Mouse (Mus musculus) CH12.LX (cell line): ENCODE data around the gene Icam5. TPM values are rescaled to one million over a fixed set of nuclear protein-coding genes. Genes with fewer than 3 reads are reported as not detected.

Experiments
- DNase-seq: peaks from one replicate; pipeline ENCODE4 v3.0.0-alpha.2; 2013; ENCODE audit errors: extremely low read depth
- H3K27ac ChIP-seq: 2 replicates; pipeline ENCODE4 v1.5.1; 2012; ENCODE audit warnings: low read depth, mild to moderate bottlenecking, control low read depth, moderate library complexity; ENCODE audit not compliant: insufficient read depth
- H3K27me3 ChIP-seq: replicated peaks from 2 replicates; pipeline ENCODE3; 2012; ENCODE audit warnings: inconsistent platforms
- H3K36me3 ChIP-seq, 2 experiments: replicated peaks in 1 of 2; 2 replicates each; pipeline versions ENCODE3 to v1.6.1; 2012; ENCODE audit warnings: inconsistent platforms in 1 of 2, low read length in 1 of 2, mild to moderate bottlenecking in 1 of 2, mixed read lengths in 1 of 2, moderate library complexity in 1 of 2; ENCODE audit not compliant: control insufficient read depth in 1 of 2, insufficient read depth in 1 of 2
- H3K4me1 ChIP-seq, 2 experiments: 2 replicates each; pipeline ENCODE4 v1.6.1; 2012; ENCODE audit warnings: inconsistent platforms in 1 of 2, moderate library complexity in 1 of 2; ENCODE audit not compliant: insufficient read depth in 2 of 2, control insufficient read depth in 1 of 2
- H3K4me2 ChIP-seq: 2 replicates; pipeline ENCODE4 v1.6.1; 2012; ENCODE audit warnings: low read depth, mild to moderate bottlenecking, control low read depth; ENCODE audit not compliant: poor library complexity, insufficient read depth, severe bottlenecking
- H3K4me3 ChIP-seq, 3 experiments: fragments of 150-350 bp in 1 of 3; sonication (generic) in 1 of 3; replicated peaks in 1 of 3; 2 replicates each; pipeline versions ENCODE3 to v1.5.1; 2011 to 2012; ENCODE audit warnings: low read depth in 2 of 3, low read length in 2 of 3, mild to moderate bottlenecking in 2 of 3, moderate library complexity in 2 of 3, control low read depth in 1 of 3, improper control_type of control experiment in 1 of 3, inconsistent platforms in 1 of 3, mixed read lengths in 1 of 3; ENCODE audit not compliant: poor library complexity in 1 of 3
- H3K79me2 ChIP-seq: replicated peaks from 2 replicates; pipeline ENCODE4 v1.6.1; 2012; ENCODE audit warnings: mild to moderate bottlenecking, moderate library complexity; ENCODE audit not compliant: control insufficient read depth, poor library complexity, insufficient read depth, severe bottlenecking; ENCODE audit errors: extremely low read depth
- H3K9ac ChIP-seq: 2 replicates; pipeline ENCODE4 v1.6.1; 2012; ENCODE audit warnings: low read depth, mild to moderate bottlenecking, control low read depth, moderate library complexity; ENCODE audit not compliant: insufficient read depth
- H3K9me3 ChIP-seq: replicated peaks from 2 replicates; pipeline ENCODE3; 2012; ENCODE audit warnings: low read length, inconsistent platforms, mixed read lengths
- CHD1 ChIP-seq: IDR thresholded peaks from 2 replicates; pipeline ENCODE4 v1.6.1; 2012; ENCODE audit warnings: low read depth, low read length, improper control_type of control experiment, inconsistent platforms
- CHD2 ChIP-seq: IDR thresholded peaks from 2 replicates; pipeline ENCODE4 v1.6.1; 2011; ENCODE audit warnings: low read length, improper control_type of control experiment
- CTCF ChIP-seq, 2 experiments: IDR thresholded peaks in 1 of 2; conservative IDR thresholded peaks in 1 of 2; 2 replicates each; pipeline ENCODE4 v1.5.1; 2011 to 2012; ENCODE audit warnings: low read depth in 2 of 2, low read length in 2 of 2, improper control_type of control experiment in 1 of 2, inconsistent platforms in 1 of 2, mild to moderate bottlenecking in 1 of 2, moderate library complexity in 1 of 2
- E2F4 ChIP-seq: IDR thresholded peaks from 2 replicates; pipeline ENCODE4 v1.6.1; 2011; ENCODE audit warnings: low read depth, low read length, improper control_type of control experiment; ENCODE audit not compliant: insufficient replicate concordance
- EP300 ChIP-seq: IDR thresholded peaks from 2 replicates; pipeline ENCODE4 v1.6.1; 2011; ENCODE audit warnings: low read length, improper control_type of control experiment
- ETS1 ChIP-seq: conservative IDR thresholded peaks from 2 replicates; pipeline ENCODE4 v1.6.1; 2012; ENCODE audit warnings: low read depth, mild to moderate bottlenecking, inconsistent platforms, low read length, improper control_type of control experiment, moderate library complexity
- GABPA ChIP-seq: IDR thresholded peaks from 2 replicates; pipeline ENCODE4 v1.6.1; 2012; ENCODE audit warnings: low read depth, low read length, improper control_type of control experiment, inconsistent platforms; ENCODE audit not compliant: insufficient replicate concordance
- IRF4 ChIP-seq: IDR thresholded peaks from 2 replicates; pipeline ENCODE4 v1.6.1; 2014; ENCODE audit warnings: low read depth, mild to moderate bottlenecking, inconsistent platforms, low read length, improper control_type of control experiment
- JUN ChIP-seq: IDR thresholded peaks from 2 replicates; pipeline ENCODE4 v1.6.1; 2011; ENCODE audit warnings: low read depth, mild to moderate bottlenecking, low read length, improper control_type of control experiment, moderate library complexity; ENCODE audit not compliant: insufficient read depth
- MAFK ChIP-seq: IDR thresholded peaks from 2 replicates; pipeline ENCODE4 v1.6.1; 2011; ENCODE audit warnings: low read length, improper control_type of control experiment; ENCODE audit not compliant: insufficient replicate concordance
- MAX ChIP-seq: IDR thresholded peaks from 2 replicates; pipeline ENCODE4 v1.6.1; 2011; ENCODE audit warnings: low read length, improper control_type of control experiment
- MAZ ChIP-seq: IDR thresholded peaks from 2 replicates; pipeline ENCODE4 v1.6.1; 2012; ENCODE audit warnings: low read depth, mild to moderate bottlenecking, inconsistent platforms, low read length, improper control_type of control experiment, moderate library complexity
- MEF2A ChIP-seq: IDR thresholded peaks from 2 replicates; pipeline ENCODE4 v1.6.1; 2014; ENCODE audit warnings: low read depth, mild to moderate bottlenecking, inconsistent platforms, low read length, improper control_type of control experiment, borderline replicate concordance
- MXI1 ChIP-seq: IDR thresholded peaks from 2 replicates; pipeline ENCODE4 v1.6.1; 2011; ENCODE audit warnings: mild to moderate bottlenecking, low read depth, low read length, improper control_type of control experiment
- MYC ChIP-seq: IDR thresholded peaks from 2 replicates; pipeline ENCODE4 v1.6.1; 2011; ENCODE audit warnings: low read depth, mild to moderate bottlenecking, improper control_type of control experiment, low read length
- NELFE ChIP-seq: IDR thresholded peaks from 2 replicates; pipeline ENCODE4 v1.6.1; 2011; ENCODE audit warnings: low read depth, low read length, improper control_type of control experiment
- NRF1 ChIP-seq: IDR thresholded peaks from 2 replicates; pipeline ENCODE4 v1.6.1; 2014; ENCODE audit warnings: low read depth, mild to moderate bottlenecking, inconsistent platforms, low read length, improper control_type of control experiment, moderate library complexity
- PAX5 ChIP-seq: IDR thresholded peaks from 2 replicates; pipeline ENCODE4 v1.6.1; 2012; ENCODE audit warnings: low read length, inconsistent platforms, mixed read lengths
- POLR2AphosphoS2 ChIP-seq: IDR thresholded peaks from 2 replicates; pipeline ENCODE4 v1.6.1; 2011; ENCODE audit warnings: low read depth, low read length, improper control_type of control experiment
- RAD21 ChIP-seq: IDR thresholded peaks from 2 replicates; pipeline ENCODE4 v1.6.1; 2011; ENCODE audit warnings: low read depth, mild to moderate bottlenecking, low read length, improper control_type of control experiment, moderate library complexity
- RCOR1 ChIP-seq: conservative IDR thresholded peaks from 2 replicates; pipeline ENCODE4 v1.6.1; 2012; ENCODE audit warnings: low read depth, mild to moderate bottlenecking, inconsistent platforms, low read length, improper control_type of control experiment
- SMC3 ChIP-seq: IDR thresholded peaks from 2 replicates; pipeline ENCODE4 v1.6.1; 2011; ENCODE audit warnings: low read depth, low read length, improper control_type of control experiment
- TBP ChIP-seq: conservative IDR thresholded peaks from 2 replicates; pipeline ENCODE4 v1.6.1; 2011; ENCODE audit warnings: low read depth, low read length, improper control_type of control experiment
- TCF12 ChIP-seq: IDR thresholded peaks from 2 replicates; pipeline ENCODE4 v1.6.1; 2014; ENCODE audit warnings: low read depth, mild to moderate bottlenecking, inconsistent platforms, low read length, improper control_type of control experiment
- UBTF ChIP-seq: IDR thresholded peaks from 2 replicates; pipeline ENCODE4 v1.6.1; 2012; ENCODE audit warnings: low read depth, mild to moderate bottlenecking, inconsistent platforms, low read length, improper control_type of control experiment, moderate library complexity
- USF1 ChIP-seq: IDR thresholded peaks from 2 replicates; pipeline ENCODE4 v1.6.1; 2014; ENCODE audit warnings: low read depth, mild to moderate bottlenecking, inconsistent platforms, low read length, improper control_type of control experiment
- ZC3H11A ChIP-seq: IDR thresholded peaks from 2 replicates; pipeline ENCODE4 v1.6.1; 2012; ENCODE audit warnings: low read depth, mild to moderate bottlenecking, inconsistent platforms, low read length, improper control_type of control experiment
- ZKSCAN1 ChIP-seq: IDR thresholded peaks from 2 replicates; pipeline ENCODE4 v1.6.1; 2012; ENCODE audit warnings: low read depth, inconsistent platforms, low read length, improper control_type of control experiment, borderline replicate concordance
- ZMIZ1 ChIP-seq: IDR thresholded peaks from 2 replicates; pipeline ENCODE4 v1.6.1; 2012; ENCODE audit warnings: low read depth, mild to moderate bottlenecking, inconsistent platforms, low read length, improper control_type of control experiment
- ZNF384 ChIP-seq: IDR thresholded peaks from 2 replicates; pipeline ENCODE4 v1.6.1; 2012; ENCODE audit warnings: low read depth, low read length, improper control_type of control experiment, inconsistent platforms
- dilution Hi-C: fragments of 300-500 bp; cut with MboI; formaldehyde crosslinking; loops from 2 replicates; pipeline ENCODE4 v1.14.3; 2020; ENCODE audit warnings: low sequenced_read_pairs; ENCODE audit not compliant: extremely low pct_unique_long_range_greater_than_20kb, extremely low pct_ligation_motif_present
- in situ Hi-C: fragments of 300-500 bp; cut with MboI; formaldehyde crosslinking; loops from 3 replicates; pipeline ENCODE4 v1.14.3; 2019; ENCODE audit warnings: low sequenced_read_pairs, low pct_ligation_motif_present, low pct_unique_long_range_greater_than_20kb, mixed read lengths
- polyA plus RNA-seq: library from polyadenylated mRNA; unstranded; fragments of >175 nt; gene quantifications from 2 replicates; pipeline ENCODE4 v1.2.1, GENCODE M21; 2012; ENCODE audit warnings: low read depth; ENCODE audit not compliant: insufficient read length
- total RNA-seq, 2 experiments: library from RNA; depleted of rRNA; stranded (reverse); fragments of 300-350 nt in 1 of 2; fragments of >200 nt in 1 of 2; gene quantifications; 2 replicates each; pipeline ENCODE4 v1.2.3; 2012 to 2014

Gene Icam5
- total and polyA plus RNA-seq, 3 experiments: 0.89 to 4.9 (median 1.6) TPM

DNA sequence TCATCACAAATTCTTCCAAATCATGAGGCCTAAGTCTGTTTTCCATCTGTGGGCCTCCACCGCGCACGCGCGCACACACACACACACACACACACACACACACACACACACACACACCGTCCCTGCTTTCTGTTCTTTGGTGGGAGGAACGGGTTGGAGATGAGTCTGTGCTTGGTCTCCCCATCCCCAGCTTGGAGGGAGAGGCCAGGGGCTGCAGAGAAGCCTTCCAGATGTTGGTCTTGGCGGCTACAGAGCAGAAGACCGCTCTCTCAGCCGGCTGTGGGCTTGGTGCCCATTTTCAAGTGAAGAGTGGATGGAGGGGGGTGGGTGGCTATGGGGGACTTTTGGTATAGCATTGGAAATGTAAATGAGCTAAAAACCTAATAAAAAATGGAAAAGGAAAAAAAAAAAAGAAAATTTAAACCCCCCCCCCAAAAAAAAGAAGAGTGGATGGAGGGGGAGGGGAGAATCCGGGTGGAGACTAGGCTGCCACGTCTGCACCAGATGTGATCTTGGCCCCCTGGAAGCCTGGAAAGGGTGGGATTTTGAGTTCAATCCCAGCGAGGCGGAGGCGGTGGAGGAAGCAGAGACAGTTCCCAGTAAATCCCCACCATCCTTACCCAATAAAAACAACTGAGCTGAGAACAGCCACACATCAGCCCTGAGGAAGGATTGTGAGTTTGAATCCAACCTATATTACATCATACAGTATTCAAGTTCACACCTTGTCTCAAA lies 44.8 kb upstream of the Icam5 start:
- Histone ChIP-seq H3K79me2 (no peaks in the 10 kb centered on the region), H3K9ac (no peak overlapping the region), H3K4me3 (no peak overlapping the region), H3K9me3 (no peaks in the 10 kb centered on the region), H3K27me3 (peaks cover 2% of the 10 kb centered on the region), H3K4me2 (no peak overlapping the region), H3K36me3 (no peaks in the 10 kb centered on the region), H3K27ac (no peak overlapping the region), H3K4me1 (peaks cover 11 to 43% of the 10 kb centered on the region in 2 experiments; a peak in 3 of 4 replicates)
- no peak for TF ChIP-seq GABPA
- TF ChIP-seq POLR2AphosphoS2: no peak
- TF ChIP-seq UBTF: no peak
- TF ChIP-seq MEF2A: no peak
- no peak for TF ChIP-seq RCOR1
- TF ChIP-seq ZC3H11A: no peak
- TF ChIP-seq NELFE: no peak
- TF ChIP-seq IRF4: no peak
- TF ChIP-seq MYC: no peak
- TF ChIP-seq ZKSCAN1: no peak
- no peak for TF ChIP-seq TCF12
- in situ Hi-C loops: no loop called here
- no peak for DNase-seq
- dilution Hi-C loops: no loop called here

- DNase-seq: peak; percentile 71
- Histone ChIP-seq H3K4me2 (peak overlapping the region; percentile 11; the same call in 1 of the 2 replicates), H3K27me3 (no peaks in the 10 kb centered on the region), H3K36me3 (no peaks in the 10 kb centered on the region), H3K27ac (no peak overlapping the region), H3K9ac (no peak overlapping the region), H3K4me3 (no peak overlapping the region), H3K4me1 (peaks cover 11 to 42% of the 10 kb centered on the region in 2 experiments; a peak in 3 of 4 replicates), H3K9me3 (no peaks in the 10 kb centered on the region), H3K79me2 (no peaks in the 10 kb centered on the region)
- in situ Hi-C loops: no loop called here
- dilution Hi-C loops: no loop called here
- no peak for TF ChIP-seq NELFE
- TF ChIP-seq USF1: no peak
- peak; percentile 54; the same call in 1 of the 2 replicates for TF ChIP-seq ETS1
- peak; percentile 73 for TF ChIP-seq CHD2
- no peak for TF ChIP-seq TBP
- TF ChIP-seq ZMIZ1: no peak
- TF ChIP-seq EP300: peak; percentile 76
- TF ChIP-seq CTCF (conservative IDR thresholded peaks at IDR 0.05 in 1 of 2, IDR thresholded peaks at IDR 0.05 in 1 of 2; ENCODE audit: low read depth in 2 of 2, low read length in 2 of 2): no peak
- no peak for TF ChIP-seq E2F4
- no peak for TF ChIP-seq ZKSCAN1
- no peak for TF ChIP-seq RAD21
- no peak for TF ChIP-seq SMC3
- 0 out of 2 replicates have a peak, but pooled peaks have one; percentile 47 for TF ChIP-seq MYC
- TF ChIP-seq PAX5: no peak
- 0 out of 2 replicates have a peak, but pooled peaks have one; percentile 12 for TF ChIP-seq IRF4
- peak; percentile 68 for TF ChIP-seq MAFK
- no peak for TF ChIP-seq MXI1
- no peak for TF ChIP-seq MAX
- no peak for TF ChIP-seq JUN
- TF ChIP-seq GABPA: no peak
- TF ChIP-seq MEF2A: no peak
- TF ChIP-seq ZNF384: no peak
- TF ChIP-seq ZC3H11A: no peak
- TF ChIP-seq TCF12: peak; percentile 85
- no peak for TF ChIP-seq CHD1
- TF ChIP-seq MAZ: 0 out of 2 replicates have a peak, but pooled peaks have one; percentile 43
- TF ChIP-seq NRF1: no peak
- TF ChIP-seq UBTF: no peak
Measured at GRCm38 (mm10) chr9:20987953-20988352, 43.9 kb upstream of the Icam5 start.
